Comparison of ENCODE assay signal across 28 mouse cellular contexts in genomic region chr6:88702887-88703286, GRCm38 (mm10).
"Had no signal": no experiment of that assay in that cellular context is flagged by ENCODE, and none has a peak within 500 bp of the region (broad histone marks: within the 10 kb centered on the region; RNA-seq: fewer than 3 reads in every experiment).

No protein-coding gene starts in this region.

- H3K4me2 ChIP-seq: heart, embryonic 11.5 days; heart, embryonic 13.5 days; heart, embryonic 15.5 days; hindbrain, embryonic 13.5 days; intestine, embryonic 15.5 days; limb, embryonic 12.5 days; liver, embryonic 11.5 days; liver, embryonic 13.5 days; liver, embryonic 15.5 days had no signal

- H3K4me1 ChIP-seq: hindbrain, embryonic 13.5 days; intestine, embryonic 15.5 days; limb, embryonic 10.5 days; limb, embryonic 12.5 days had no signal

- H3K9me3 ChIP-seq: heart, embryonic 13.5 days; heart, embryonic 15.5 days; hindbrain, embryonic 13.5 days; intestine, embryonic 15.5 days; limb, embryonic 10.5 days; limb, embryonic 12.5 days; liver, embryonic 13.5 days; liver, embryonic 15.5 days had no signal

- ATAC-seq: hindbrain, embryonic 16.5 days; inflammation-experienced regulatory T-cells, adult 6 months; intestine, embryonic 15.5 days; intestine, postnatal 0 days had no signal

- H3K36me3 ChIP-seq: heart, embryonic 13.5 days; heart, embryonic 15.5 days; hindbrain, embryonic 13.5 days; intestine, embryonic 15.5 days; limb, embryonic 10.5 days; limb, embryonic 12.5 days; liver, embryonic 13.5 days; liver, embryonic 15.5 days had no signal

- H3K9ac ChIP-seq: heart, embryonic 13.5 days; heart, embryonic 15.5 days; hindbrain, embryonic 13.5 days; intestine, embryonic 15.5 days; limb, embryonic 12.5 days; liver, embryonic 13.5 days; liver, embryonic 15.5 days had no signal

- DNase-seq: gastrocnemius, adult 2 months; gastrocnemius, postnatal 10 days; gastrocnemius, postnatal 25 days; heart, adult 11 months; heart, adult 2 months; heart, postnatal 14 days; heart, postnatal 36 days; kidney, adult 18-20 months; kidney, adult 8-10 months; kidney, postnatal 10 days; kidney, postnatal 25 days; kidney, postnatal 4 days; liver; liver, embryonic 13.5 days had no signal

- H3K27me3 ChIP-seq: heart, embryonic 13.5 days; heart, embryonic 15.5 days; hindbrain, embryonic 13.5 days; intestine, embryonic 15.5 days; limb, embryonic 12.5 days had no signal

- H3K27ac ChIP-seq: gastrocnemius, adult 2 months; heart, adult 2 months; heart, embryonic 13.5 days; heart, embryonic 15.5 days; hindbrain, embryonic 13.5 days; intestine, embryonic 15.5 days; layer of hippocampus, adult 2 months; left cerebral cortex, adult 2 months; limb, embryonic 10.5 days; limb, embryonic 12.5 days; liver, embryonic 13.5 days; liver, embryonic 15.5 days had no signal

- H3K4me3 ChIP-seq: gastrocnemius, adult 2 months; heart, adult 2 months; heart, embryonic 13.5 days; heart, embryonic 15.5 days; hindbrain, embryonic 13.5 days; intestine, embryonic 15.5 days; layer of hippocampus, adult 2 months; left cerebral cortex, adult 2 months; limb, embryonic 10.5 days; limb, embryonic 12.5 days; liver, embryonic 13.5 days; liver, embryonic 15.5 days had no signal
